Mouse (Mus musculus) lung, postnatal 4 days (tissue): ENCODE measurements around the gene Adsl.
A peak's percentile ranks its signal among the peaks of the same experiment; 100 is the strongest.

Experiments
- DNase-seq, 2 experiments: peaks; one replicate each; pipeline ENCODE4 v3.0.0; 2021

Gene Adsl

DNA sequence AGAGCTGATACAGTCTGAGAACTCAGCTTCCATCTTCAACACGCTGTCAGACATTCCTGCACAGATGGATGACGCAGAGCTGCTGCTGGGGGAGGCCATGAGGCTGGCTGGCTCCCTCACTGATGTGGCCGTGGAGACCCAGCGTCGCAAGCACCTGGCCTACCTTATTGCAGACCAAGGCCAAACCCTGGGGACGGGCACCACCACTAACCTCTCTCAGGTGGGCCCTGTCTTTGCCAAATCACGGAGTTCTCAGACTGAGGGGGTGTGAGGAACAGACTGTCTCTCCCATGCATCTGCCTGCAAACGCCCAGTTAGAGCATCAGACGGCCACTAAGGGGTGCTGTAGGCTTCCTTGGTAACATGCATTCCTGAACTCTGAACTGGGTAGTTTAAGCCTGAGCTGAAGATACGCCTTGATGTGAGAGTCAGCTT, 60.4 kb downstream of the Adsl start:
- DNase-seq = peak; percentile 40 to 56

- DNase-seq = no peak
Observed at GRCm38 (mm10) chr15:81010114-81010513, 61.8 kb downstream of the Adsl start.

- DNase-seq = no peak
Observed at GRCm38 (mm10) chr15:81011523-81011922, 63.2 kb downstream of the Adsl start.

- DNase-seq = no peak
Observed at GRCm38 (mm10) chr15:81012359-81012758, 64.1 kb downstream of the Adsl start.

GRCm38 (mm10) chr15:81013186-81013585, 64.9 kb downstream of the Adsl start:
- DNase-seq = no peak

DNA sequence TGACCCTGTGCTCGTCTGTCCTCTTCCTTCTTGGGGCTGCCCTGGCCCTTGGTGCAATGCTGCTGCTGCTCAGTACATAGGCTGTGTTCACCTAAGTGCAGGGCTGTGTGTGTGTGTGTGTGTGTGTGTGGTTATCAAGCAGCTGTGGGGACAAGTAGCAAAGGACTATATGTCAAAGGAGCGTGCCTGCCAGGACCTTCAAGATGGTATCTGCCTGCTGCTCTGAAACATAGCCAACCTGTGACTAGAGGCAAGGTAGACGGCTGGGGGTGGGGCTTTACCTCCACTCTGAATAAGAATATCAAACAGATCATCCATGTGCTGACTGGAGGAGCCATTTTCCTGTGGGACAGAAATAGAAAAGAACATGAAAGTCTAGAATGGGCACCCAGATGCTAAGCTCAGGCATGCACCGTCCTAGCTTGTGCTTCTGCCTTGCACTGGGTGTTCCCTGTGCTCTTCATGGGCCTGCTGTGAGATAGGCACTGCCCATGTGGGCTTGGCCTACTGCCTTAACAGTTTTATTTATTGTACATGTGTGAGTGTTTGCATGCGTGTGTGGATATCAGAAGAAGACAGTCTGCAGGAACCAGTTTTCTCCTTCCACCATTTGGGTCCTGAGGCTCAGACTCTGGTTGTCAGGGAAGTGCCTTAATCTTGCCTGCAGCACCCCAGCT, 66.9 kb downstream of the Adsl start:
- DNase-seq = no peak

- peak in 1 of 2 experiments; percentile 76 for DNase-seq
Observed at GRCm38 (mm10) chr15:81016488-81016887, 68.2 kb downstream of the Adsl start.

- peak in 1 of 2 experiments; percentile 55 for DNase-seq
Observed at GRCm38 (mm10) chr15:81017308-81017707, 69.0 kb downstream of the Adsl start.
